Mouse (Mus musculus): ENCODE data around the gene Sh3bp5l. TPM values are rescaled to one million over a fixed set of nuclear protein-coding genes. Genes with fewer than 3 reads are reported as not detected.
"Not testable (repeated sequence)": the region's sequence is repeated elsewhere in the genome, so short reads cannot be mapped to it uniquely, and the experiment has no call there.

Sh3bp5l gene
- polyA plus RNA-seq, 1 experiment = 42.4 TPM

DNA sequence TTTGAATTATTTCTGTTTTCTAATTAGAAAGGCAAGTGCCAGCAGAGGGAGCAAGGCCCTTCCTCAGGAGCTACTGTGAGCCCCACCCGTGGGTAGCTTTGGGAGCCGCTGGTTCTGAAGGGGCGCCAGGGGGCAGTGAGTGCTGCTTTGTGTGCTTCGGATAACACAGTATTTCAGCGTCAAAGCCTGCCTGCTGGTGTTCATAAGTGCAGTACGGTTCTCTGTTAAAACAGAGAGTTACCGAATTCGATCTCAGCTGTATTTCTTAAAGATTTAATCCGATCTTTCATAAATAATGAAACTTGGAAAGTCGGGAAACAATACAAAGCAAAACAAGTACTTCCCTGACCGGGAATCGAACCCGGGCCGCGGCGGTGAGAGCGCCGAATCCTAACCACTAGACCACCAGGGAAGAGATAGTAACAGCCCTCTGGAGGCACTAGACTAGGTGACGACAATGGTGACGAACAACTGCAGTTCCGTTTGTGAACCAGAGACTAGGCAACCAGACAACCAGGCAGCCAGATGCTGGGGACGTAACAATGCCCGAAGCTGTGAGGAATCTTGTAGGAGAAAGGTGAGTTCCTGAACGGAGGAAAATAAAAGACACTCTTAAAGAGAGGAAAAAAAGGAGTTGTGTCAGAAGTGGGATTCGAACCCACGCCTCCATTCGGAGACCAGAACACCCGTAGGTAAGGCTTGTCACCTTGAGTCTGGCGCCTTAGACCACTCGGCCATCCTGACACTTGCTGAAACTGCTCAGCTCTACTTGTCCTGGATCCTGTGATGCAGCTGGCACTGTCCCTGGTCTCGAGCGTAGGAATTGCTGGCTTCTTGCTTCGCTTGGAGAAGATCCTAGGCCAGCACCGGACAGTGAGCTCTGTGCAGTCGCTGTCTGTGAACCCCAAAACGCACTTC lies 28.4 kb upstream of the Sh3bp5l start:
- H3K4me1 ChIP-seq (ENCODE audit: control insufficient read depth, insufficient read depth, low read length) = peaks cover 2% of the 10 kb centered on the region; the same call in 1 of the 2 replicates
- TF ChIP-seq POLR2A (IDR thresholded peaks at IDR 0.05; ENCODE audit: extremely low read depth, insufficient read depth, low read length) = peak; percentile 43; the same call in 1 of the 2 replicates
- peak; percentile 53 for TF ChIP-seq CTCF (IDR thresholded peaks at IDR 0.05; ENCODE audit: extremely low read depth, insufficient read depth, low read length)
- no peak overlapping the region for H3K27ac ChIP-seq (ENCODE audit: insufficient read depth, low read length)
- peak overlapping the region; percentile 47 for H3K4me3 ChIP-seq (ENCODE audit: insufficient read depth, low read length)

DNA sequence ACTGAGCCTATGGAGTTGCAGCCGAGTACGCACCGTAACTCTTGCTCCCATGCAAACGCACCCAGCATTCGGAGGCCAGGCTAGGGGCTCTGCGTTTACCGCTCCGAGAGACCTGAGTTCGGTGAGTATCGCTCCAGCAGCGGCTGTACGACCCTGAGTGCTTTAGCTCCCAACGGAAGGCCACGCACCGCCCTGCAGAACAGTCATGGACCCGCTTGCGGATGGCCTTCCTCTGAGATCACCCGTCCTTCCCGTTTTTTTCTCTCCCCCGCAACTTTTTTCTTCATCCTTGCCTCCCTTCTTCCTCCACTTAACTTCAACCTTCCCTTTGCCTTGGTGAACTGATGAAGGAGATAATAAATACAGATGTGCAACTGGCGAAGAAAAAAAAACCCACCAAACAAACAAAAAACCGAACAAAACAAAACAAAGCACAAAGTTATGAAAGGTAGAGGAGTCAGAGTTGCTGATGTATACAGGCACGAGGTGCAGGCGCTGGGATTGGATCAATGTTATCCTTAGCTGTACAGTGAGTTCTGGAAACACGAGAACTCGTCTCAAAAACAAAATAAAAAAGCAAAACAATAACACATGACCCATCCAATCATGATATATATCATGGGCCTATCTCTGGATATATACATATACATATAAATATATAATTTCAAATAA lies 27.6 kb upstream of the Sh3bp5l start:
- no peak overlapping the region for H3K27ac ChIP-seq (ENCODE audit: insufficient read depth, low read length)
- peaks cover 2% of the 10 kb centered on the region; the same call in 1 of the 2 replicates for H3K4me1 ChIP-seq (ENCODE audit: control insufficient read depth, insufficient read depth, low read length)
- peak overlapping the region; percentile 47 for H3K4me3 ChIP-seq (ENCODE audit: insufficient read depth, low read length)
- TF ChIP-seq CTCF (IDR thresholded peaks at IDR 0.05; ENCODE audit: extremely low read depth, insufficient read depth, low read length) = no peak
- TF ChIP-seq POLR2A (IDR thresholded peaks at IDR 0.05; ENCODE audit: extremely low read depth, insufficient read depth, low read length) = no peak

DNA sequence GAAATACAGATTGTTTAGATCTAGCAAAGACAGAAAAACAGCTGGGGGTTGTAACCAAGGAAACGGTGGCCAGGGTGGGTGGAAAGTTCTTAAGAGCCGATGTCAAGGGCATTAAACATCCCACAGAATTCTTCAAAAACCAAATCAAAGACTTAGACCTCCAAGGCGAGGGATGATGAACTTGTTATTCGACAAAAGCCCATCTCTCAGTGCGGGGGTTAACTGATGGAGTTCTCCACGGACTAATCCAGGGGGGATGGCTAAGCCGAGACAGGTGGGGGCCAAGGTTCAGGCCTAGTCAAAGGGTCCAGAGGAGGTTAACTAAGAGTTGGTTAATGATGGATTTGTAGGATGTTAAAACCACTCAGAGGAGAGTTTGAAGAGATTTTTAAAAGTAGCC lies 26.9 kb upstream of the Sh3bp5l start:
- H3K4me3 ChIP-seq (ENCODE audit: insufficient read depth, low read length) = no peak overlapping the region
- TF ChIP-seq POLR2A (IDR thresholded peaks at IDR 0.05; ENCODE audit: extremely low read depth, insufficient read depth, low read length) (no peak), CTCF (IDR thresholded peaks at IDR 0.05; ENCODE audit: extremely low read depth, insufficient read depth, low read length) (no peak)
- H3K4me1 ChIP-seq (ENCODE audit: control insufficient read depth, insufficient read depth, low read length) = peaks cover 2% of the 10 kb centered on the region; the same call in 1 of the 2 replicates
- no peak overlapping the region for H3K27ac ChIP-seq (ENCODE audit: insufficient read depth, low read length)

DNA sequence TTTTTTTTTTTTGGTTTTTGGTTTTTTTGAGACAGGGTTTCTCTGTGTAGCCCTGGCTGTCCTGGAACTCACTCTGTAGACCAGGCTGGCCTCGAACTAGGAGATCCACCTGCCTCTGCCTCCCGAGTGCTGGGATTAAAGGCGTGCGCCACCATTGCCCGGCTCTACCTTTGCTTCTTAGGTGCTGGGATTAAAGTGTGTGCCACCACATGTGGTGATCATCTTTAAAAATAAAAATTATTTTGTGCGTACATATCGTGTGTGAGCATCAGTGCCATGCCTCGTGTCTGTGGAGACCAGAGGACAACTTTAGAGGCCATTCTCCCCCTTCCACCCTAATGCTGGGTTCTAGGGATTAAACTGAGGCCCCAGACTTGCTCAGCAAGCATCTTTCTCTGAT lies 25.2 kb upstream of the Sh3bp5l start:
- H3K27ac ChIP-seq (ENCODE audit: insufficient read depth, low read length); H3K4me1 ChIP-seq (ENCODE audit: control insufficient read depth, insufficient read depth, low read length); H3K4me3 ChIP-seq (ENCODE audit: insufficient read depth, low read length): not testable (repeated sequence)

DNA sequence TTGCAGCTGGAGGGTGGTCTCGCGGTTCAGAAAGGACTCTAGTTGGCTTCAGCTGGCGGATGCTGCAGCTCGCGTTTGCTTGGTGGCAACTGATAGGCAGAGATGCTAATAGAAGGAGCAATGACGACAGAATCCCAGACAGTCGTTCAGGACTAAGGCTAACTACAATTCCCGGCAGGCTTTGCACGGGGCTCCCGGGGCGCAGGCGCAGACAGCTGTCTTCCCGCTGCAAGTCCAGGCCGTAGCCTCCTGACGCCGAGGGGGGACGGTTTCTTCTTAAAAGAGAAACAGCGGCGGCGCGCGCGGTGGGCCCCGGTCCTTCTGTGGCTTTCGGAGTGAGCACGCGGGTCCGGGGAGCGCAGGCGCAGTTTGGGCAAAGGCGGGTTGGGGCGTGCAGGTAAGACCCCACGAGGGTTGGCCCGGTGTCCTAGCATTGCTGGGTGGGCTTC lies 23.6 kb upstream of the Sh3bp5l start, which contains the start of gene Zfp692:
TSS of gene Zfp692 (plus strand) at position 210 of the 449 bp plus-strand sequence.
- TF ChIP-seq POLR2A (IDR thresholded peaks at IDR 0.05; ENCODE audit: extremely low read depth, insufficient read depth, low read length) = peak; percentile 84
- no peak for TF ChIP-seq CTCF (IDR thresholded peaks at IDR 0.05; ENCODE audit: extremely low read depth, insufficient read depth, low read length)
- Histone ChIP-seq H3K4me1 (ENCODE audit: control insufficient read depth, insufficient read depth, low read length) (peaks cover 2% of the 10 kb centered on the region; the same call in 1 of the 2 replicates), H3K27ac (ENCODE audit: insufficient read depth, low read length) (peak within 1 kb of the TSS; percentile 9; the same call in 1 of the 2 replicates), H3K4me3 (ENCODE audit: insufficient read depth, low read length) (peak within 1 kb of the TSS; percentile 53)

DNA sequence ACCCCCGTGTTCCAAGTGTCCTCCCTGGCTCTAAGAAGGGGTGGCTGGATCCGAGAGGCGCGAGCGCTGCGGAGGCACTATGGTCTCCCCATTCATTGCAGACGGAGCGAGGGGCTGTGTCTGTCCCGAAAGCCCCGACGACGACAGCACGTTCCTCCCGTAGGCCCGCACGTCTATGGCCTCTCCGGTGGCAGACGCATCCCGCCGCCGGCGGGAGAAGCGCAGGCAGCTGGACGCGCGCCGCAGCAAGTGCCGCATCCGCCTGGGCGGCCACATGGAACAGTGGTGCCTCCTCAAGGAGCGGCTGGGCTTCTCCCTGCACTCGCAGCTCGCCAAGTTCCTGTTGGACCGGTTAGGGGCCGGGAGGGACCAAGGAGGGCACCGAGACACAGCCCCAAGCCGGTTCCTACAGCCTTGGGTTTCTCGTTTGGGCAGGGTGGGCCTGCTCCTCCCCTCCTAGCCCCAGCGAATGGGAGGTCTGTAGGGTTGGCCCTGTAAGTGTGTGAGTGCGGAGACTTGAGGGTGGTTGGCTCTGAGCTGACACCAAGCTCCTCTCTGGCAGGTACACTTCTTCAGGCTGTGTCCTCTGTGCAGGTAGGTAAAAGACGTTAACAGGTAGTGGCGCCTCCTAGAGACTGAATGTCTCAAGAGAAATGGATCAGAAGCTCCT lies 23.0 kb upstream of the Sh3bp5l start:
- Histone ChIP-seq H3K4me1 (ENCODE audit: control insufficient read depth, insufficient read depth, low read length) (peaks cover 2% of the 10 kb centered on the region; the same call in 1 of the 2 replicates), H3K27ac (ENCODE audit: insufficient read depth, low read length) (0 out of 2 replicates have a peak overlapping the region, but pooled peaks have one; percentile 9), H3K4me3 (ENCODE audit: insufficient read depth, low read length) (peak overlapping the region; percentile 53)
- 0 out of 2 replicates have a peak, but pooled peaks have one; percentile 20 for TF ChIP-seq POLR2A (IDR thresholded peaks at IDR 0.05; ENCODE audit: extremely low read depth, insufficient read depth, low read length)
- 0 out of 2 replicates have a peak, but pooled peaks have one; percentile 2 for TF ChIP-seq CTCF (IDR thresholded peaks at IDR 0.05; ENCODE audit: extremely low read depth, insufficient read depth, low read length)

DNA sequence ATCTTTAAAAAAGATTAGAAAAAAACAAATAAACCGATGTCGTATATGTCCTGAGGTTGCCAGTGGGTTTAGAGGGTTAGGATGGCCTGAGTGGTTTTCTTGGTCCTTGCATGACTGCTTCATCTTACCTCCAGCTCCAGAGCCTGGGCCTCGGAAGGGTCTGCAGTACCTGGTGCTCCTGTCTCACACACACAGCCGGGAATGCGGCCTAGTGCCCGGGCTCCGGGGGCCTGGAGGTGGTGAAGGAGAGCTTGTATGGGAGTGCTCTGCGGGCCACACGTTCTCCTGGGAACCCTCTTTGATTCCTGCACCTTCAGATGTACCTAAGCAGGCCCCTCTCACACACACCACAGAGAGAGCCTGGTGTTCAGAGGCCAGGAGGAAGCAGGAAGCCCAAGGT lies 21.9 kb upstream of the Sh3bp5l start:
- Histone ChIP-seq H3K4me1 (ENCODE audit: control insufficient read depth, insufficient read depth, low read length) (peaks cover 2% of the 10 kb centered on the region; the same call in 1 of the 2 replicates), H3K27ac (ENCODE audit: insufficient read depth, low read length) (no peak overlapping the region), H3K4me3 (ENCODE audit: insufficient read depth, low read length) (no peak overlapping the region)
- TF ChIP-seq CTCF (IDR thresholded peaks at IDR 0.05; ENCODE audit: extremely low read depth, insufficient read depth, low read length) = no peak
- TF ChIP-seq POLR2A (IDR thresholded peaks at IDR 0.05; ENCODE audit: extremely low read depth, insufficient read depth, low read length) = no peak

DNA sequence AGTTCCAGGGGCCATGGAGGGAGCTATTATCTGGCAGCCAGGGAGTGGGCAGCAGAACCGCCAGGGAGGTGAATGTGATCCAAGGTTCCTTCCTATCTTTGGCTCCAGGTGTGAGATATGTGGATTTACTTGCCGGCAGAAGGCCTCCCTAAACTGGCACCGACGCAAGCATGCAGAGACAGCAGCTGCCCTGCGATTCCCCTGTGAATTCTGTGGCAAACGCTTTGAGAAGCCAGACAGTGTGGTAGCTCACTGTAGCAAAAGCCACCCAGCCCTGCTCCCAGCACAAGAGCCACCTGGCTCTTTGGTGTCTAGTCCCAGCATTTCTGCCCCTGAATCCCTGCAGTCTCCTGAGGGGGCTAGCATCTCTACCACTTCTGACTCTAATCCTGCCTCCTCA lies 16.5 kb upstream of the Sh3bp5l start:
- Histone ChIP-seq H3K4me1 (ENCODE audit: control insufficient read depth, insufficient read depth, low read length) (0 out of 2 replicates have a peak, but pooled peaks cover 1% of the 10 kb centered on the region), H3K27ac (ENCODE audit: insufficient read depth, low read length) (no peak overlapping the region), H3K4me3 (ENCODE audit: insufficient read depth, low read length) (no peak overlapping the region)
- TF ChIP-seq CTCF (IDR thresholded peaks at IDR 0.05; ENCODE audit: extremely low read depth, insufficient read depth, low read length) = no peak
- no peak for TF ChIP-seq POLR2A (IDR thresholded peaks at IDR 0.05; ENCODE audit: extremely low read depth, insufficient read depth, low read length)
